In genomic region chr2:138384762-138385161, GRCm38 (mm10) we compare ENCODE assay signal across 19 mouse cellular contexts.
"Had no signal": no experiment of that assay in that cellular context is flagged by ENCODE, and none has a peak within 500 bp of the region (broad histone marks: within the 10 kb centered on the region; RNA-seq: fewer than 3 reads in every experiment).

No protein-coding gene starts in this region.

- H3K27ac ChIP-seq: layer of hippocampus, adult 2 months; liver, embryonic 13.5 days; midbrain, embryonic 10.5 days; midbrain, embryonic 13.5 days; neural tube, embryonic 13.5 days; stomach, embryonic 15.5 days had no signal

- H3K4me1 ChIP-seq: liver, embryonic 13.5 days; megakaryocyte, embryonic 14.5 days; midbrain, embryonic 10.5 days; midbrain, embryonic 13.5 days; neural tube, embryonic 13.5 days; stomach, embryonic 15.5 days had no signal

- ATAC-seq: lung, postnatal 0 days; midbrain, embryonic 13.5 days; midbrain, embryonic 16.5 days had no signal

- H3K9ac ChIP-seq: liver, embryonic 13.5 days; midbrain, embryonic 13.5 days; neural tube, embryonic 13.5 days; stomach, embryonic 15.5 days had no signal

- DNase-seq: kidney, adult 8-10 months; kidney, postnatal 25 days; layer of hippocampus, adult 9-11 months; liver, embryonic 13.5 days; lung, adult 2 months; lung, postnatal 36 days; retina, postnatal 1 day; right cerebral cortex, postnatal 25 days; spleen, adult 18-20 months; thymus, postnatal 25 days had no signal

- H3K4me3 ChIP-seq: layer of hippocampus, adult 2 months; liver, embryonic 13.5 days; megakaryocyte, embryonic 14.5 days; midbrain, embryonic 10.5 days; midbrain, embryonic 13.5 days; myocyte; neural tube, embryonic 13.5 days; stomach, embryonic 15.5 days had no signal

- H3K9me3 ChIP-seq: liver, embryonic 13.5 days; midbrain, embryonic 10.5 days; midbrain, embryonic 13.5 days; neural tube, embryonic 13.5 days; stomach, embryonic 15.5 days had no signal

- H3K27me3 ChIP-seq: liver, embryonic 13.5 days; megakaryocyte, embryonic 14.5 days; midbrain, embryonic 13.5 days; neural tube, embryonic 13.5 days; stomach, embryonic 15.5 days had no signal

- H3K4me2 ChIP-seq: liver, embryonic 13.5 days; midbrain, embryonic 13.5 days; neural tube, embryonic 13.5 days; stomach, embryonic 15.5 days had no signal

- H3K36me3 ChIP-seq: liver, embryonic 13.5 days; midbrain, embryonic 10.5 days; midbrain, embryonic 13.5 days; neural tube, embryonic 13.5 days; stomach, embryonic 15.5 days had no signal
